Comparison of ENCODE assay signal across 23 mouse cellular contexts in the genomic region with DNA sequence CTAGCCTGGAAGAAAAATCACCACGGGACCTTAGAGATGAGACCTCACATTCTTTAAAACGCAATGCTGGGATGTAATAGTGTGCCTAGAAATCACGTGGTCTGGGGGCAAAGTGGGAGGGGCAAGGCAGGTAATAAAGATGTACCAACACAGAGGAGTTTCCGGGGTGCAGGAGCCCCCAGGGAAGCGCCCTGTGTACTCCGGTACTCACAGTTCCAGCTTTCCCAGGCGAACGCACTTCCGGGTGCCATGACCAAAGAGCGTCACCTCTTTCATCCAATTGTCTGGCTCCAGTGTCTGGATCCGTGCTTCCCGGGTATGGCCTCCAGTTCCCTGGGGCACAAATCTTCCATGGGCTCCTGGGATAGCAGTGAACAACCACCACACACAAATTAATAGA. TPM values are rescaled to one million over a fixed set of nuclear protein-coding genes. Genes with fewer than 3 reads are reported as not detected.
DNase-seq lines count a peak whose midpoint lies in the region; ATAC-seq and TF ChIP-seq lines count a peak whose summit lies in the region.
"Had no signal": no experiment of that assay in that cellular context is flagged by ENCODE, and none has a peak within 500 bp of the region (broad histone marks: within the 10 kb centered on the region; RNA-seq: fewer than 3 reads in every experiment).

No protein-coding gene starts in this region.

- no peaks in the 10 kb centered on the region for H3K79me2 ChIP-seq in myocyte (ENCODE audit: control insufficient read depth, insufficient read depth)

- H3K27me3 ChIP-seq in lung, postnatal 0 days (replicated peaks; ENCODE audit: insufficient read depth, low read length), result no peaks in the 10 kb centered on the region
- H3K27me3 ChIP-seq in myocyte (ENCODE audit: control insufficient read depth, insufficient read depth, insufficient read length), result no peaks in the 10 kb centered on the region
- H3K27me3 ChIP-seq: heart, embryonic 12.5 days; liver, embryonic 13.5 days; neural tube, embryonic 12.5 days; stomach, embryonic 15.5 days had no signal

- H3ac ChIP-seq in myocyte (ENCODE audit: control insufficient read depth, insufficient read length), result no peak overlapping the region

- H3K4me1 ChIP-seq in lung, postnatal 0 days (ENCODE audit: insufficient read depth, low read depth, low read length), result peaks cover 3% of the 10 kb centered on the region

- peak overlapping the region; percentile 66 for H3K4me3 ChIP-seq in gastrocnemius, adult 2 months
- no peak overlapping the region for H3K4me3 ChIP-seq in lung, postnatal 0 days (ENCODE audit: low read depth, low read length)
- no peak overlapping the region for H3K4me3 ChIP-seq in myocyte
- H3K4me3 ChIP-seq: forebrain, embryonic 12.5 days; heart, embryonic 12.5 days; liver, embryonic 13.5 days; neural tube, embryonic 12.5 days; stomach, embryonic 15.5 days had no signal

- TF ChIP-seq EP300 in lung, postnatal 0 days (IDR thresholded peaks at IDR 0.05), result no peak

- WGBS in lung, postnatal 0 days, result 86% methylated on average over 12 of the region's 12 CpGs

- 0 out of 2 replicates have a peak overlapping the region, but pooled peaks have one; percentile 32 for H3K4me2 ChIP-seq in lung, postnatal 0 days (replicated peaks; ENCODE audit: low read depth, low read length)
- peak overlapping the region; percentile 93 for H3K4me2 ChIP-seq in myocyte (ENCODE audit: low read depth)
- H3K4me2 ChIP-seq: hindbrain, embryonic 14.5 days; liver, embryonic 13.5 days; neural tube, embryonic 12.5 days had no signal

- no peak for TF ChIP-seq CTCF in gastrocnemius, adult 2 months (IDR thresholded peaks at IDR 0.05)
- TF ChIP-seq CTCF in lung, postnatal 0 days (IDR thresholded peaks at IDR 0.05), result no peak

- no peaks in the 10 kb centered on the region for H3K9me3 ChIP-seq in lung, postnatal 0 days (ENCODE audit: low read length)
- H3K9me3 ChIP-seq: forebrain, embryonic 12.5 days; heart, embryonic 12.5 days; liver, embryonic 13.5 days; neural tube, embryonic 12.5 days; stomach, embryonic 15.5 days had no signal

- H3K27ac ChIP-seq in gastrocnemius, adult 2 months, result peak overlapping the region; percentile 48
- H3K27ac ChIP-seq in lung, postnatal 0 days (ENCODE audit: low read length), result no peak overlapping the region
- H3K27ac ChIP-seq: forebrain, embryonic 12.5 days; hindbrain, embryonic 14.5 days; liver, embryonic 13.5 days; neural tube, embryonic 12.5 days; stomach, embryonic 15.5 days had no signal

- TF ChIP-seq POLR2A in myocyte (IDR thresholded peaks at IDR 0.05; ENCODE audit: insufficient read length, low read depth), result no peak

- H3K36me3 ChIP-seq in lung, postnatal 0 days (ENCODE audit: insufficient read depth, low read length), result no peaks in the 10 kb centered on the region
- no peaks in the 10 kb centered on the region for H3K36me3 ChIP-seq in myocyte (ENCODE audit: control insufficient read depth, insufficient read depth)
- H3K36me3 ChIP-seq: liver, embryonic 13.5 days; neural tube, embryonic 12.5 days; stomach, embryonic 15.5 days had no signal

- DNase-seq in gastrocnemius, adult 2 months, result no peak
- DNase-seq in gastrocnemius, postnatal 10 days, result no peak
- no peak for DNase-seq in lung, postnatal 0 days (ENCODE audit: low spot score)
- DNase-seq in lung, postnatal 36 days, result no peak
- no peak for DNase-seq in spleen, postnatal 4 days (ENCODE audit: low spot score in 2 of 2)
- DNase-seq in adrenal gland, postnatal 10 days, result no peak

- ATAC-seq in lung, postnatal 0 days, result no peak
- ATAC-seq: activated CD4-positive, CD25-positive, alpha-beta regulatory T cell, adult 4 months; forebrain, postnatal 0 days; midbrain, embryonic 16.5 days had no signal

- no peak overlapping the region for H3K9ac ChIP-seq in lung, postnatal 0 days (replicated peaks; ENCODE audit: low read depth)
- H3K9ac ChIP-seq: forebrain, embryonic 12.5 days; forebrain, postnatal 0 days; heart, embryonic 12.5 days; hindbrain, embryonic 14.5 days; liver, embryonic 13.5 days; neural tube, embryonic 12.5 days; stomach, embryonic 15.5 days had no signal

- intact Hi-C loops in gastrocnemius, adult 2 months (cut with DNase I), result no loop called here

TF ChIP-seq in myocyte, 11 proteins besides CTCF, POLR2A, EP300 and RAD21:
- TF ChIP-seq REST (IDR thresholded peaks at IDR 0.05; ENCODE audit: insufficient read depth, insufficient read length) (no peak), TCF12 (IDR thresholded peaks at IDR 0.05; ENCODE audit: insufficient read depth, poor library complexity, severe bottlenecking) (no peak), E2F4 (IDR thresholded peaks at IDR 0.05; ENCODE audit: insufficient read depth) (no peak), SRF (IDR thresholded peaks at IDR 0.05; ENCODE audit: control insufficient read depth, insufficient read length, low read depth) (no peak), MAX (IDR thresholded peaks at IDR 0.05; ENCODE audit: low read depth) (no peak), MYOD1 (IDR thresholded peaks at IDR 0.05; ENCODE audit: control insufficient read depth in 1 of 3, insufficient read length in 2 of 3, low read depth in 2 of 3) (no peak), POLR2AphosphoS2 (IDR thresholded peaks at IDR 0.05; ENCODE audit: insufficient read length, low read depth) (no peak), USF1 (IDR thresholded peaks at IDR 0.05; ENCODE audit: low read depth) (no peak), TCF3 (IDR thresholded peaks at IDR 0.05; ENCODE audit: insufficient read length, low read depth) (no peak), MYOG (IDR thresholded peaks at IDR 0.05; ENCODE audit: control insufficient read depth in 1 of 3, insufficient read depth in 1 of 3, insufficient read length in 2 of 3, low read depth in 2 of 3) (no peak), CEBPB (IDR thresholded peaks at IDR 0.05; ENCODE audit: insufficient read depth, poor library complexity, severe bottlenecking) (no peak)

RNA-seq across cellular contexts. Expression of gene Rsad1, which starts 5.7 kb away (rescaled TPM):
- 1 to 10 TPM; 2.9 to 4.1 TPM for total RNA-seq in gastrocnemius, adult 2 months (2021)
- 1 to 10 TPM; 4.3 to 6.0 TPM for total RNA-seq in gastrocnemius, postnatal 10 days (2021)
- 1.6 and 2.3 TPM in 2 replicates for polyA plus RNA-seq in lung, postnatal 0 days (2015; fragmentation: Nextera tagmentation; extraction: Ambion mirVana)
- polyA plus RNA-seq in myocyte (2012; fragmentation: generic; extraction: Trizol), result 3.7 TPM
- 10 to 100 TPM in 1 of 2 experiments, 1 to 10 TPM in 1; 8.3 to 10.1 TPM for total RNA-seq in adrenal gland, postnatal 10 days (2021)

RNA-seq across cellular contexts. Expression of gene Chad, which starts 21.5 kb away (rescaled TPM):
- total RNA-seq in gastrocnemius, adult 2 months (2021), result 10 to 100 TPM in 1 of 2 experiments, 1 to 10 TPM in 1; 9.5 to 69.2 TPM
- total RNA-seq in gastrocnemius, postnatal 10 days (2021), result 10 to 100 TPM; 10.3 to 14.3 TPM
- polyA plus RNA-seq in lung, postnatal 0 days (2015; fragmentation: Nextera tagmentation; extraction: Ambion mirVana), result 23.9 and 29.0 TPM in 2 replicates
- 0.10 TPM for polyA plus RNA-seq in myocyte (2012; fragmentation: generic; extraction: Trizol)
- total RNA-seq in adrenal gland, postnatal 10 days (2021), result 1 to 10 TPM in 1 of 2 experiments, under 1 TPM in 1; 0.39 to 2.9 TPM
- total RNA-seq: adrenal gland, adult 2 months; common myeloid progenitor, adult 5-6 weeks; forebrain, postnatal 0 days; granulocyte monocyte progenitor cell, adult 5-6 weeks; left cerebral cortex, adult 18-20 months had no signal
- polyA plus RNA-seq: liver, embryonic 13.5 days had no signal

RNA-seq across cellular contexts. Expression of gene Mycbpap, which starts 21.8 kb away (rescaled TPM):
- not detected for total RNA-seq in gastrocnemius, adult 2 months (2021)
- total RNA-seq in gastrocnemius, postnatal 10 days (2021), result not detected
- 3.1 and 4.7 TPM in 2 replicates for polyA plus RNA-seq in lung, postnatal 0 days (2015; fragmentation: Nextera tagmentation; extraction: Ambion mirVana)
- 0.02 TPM for polyA plus RNA-seq in myocyte (2012; fragmentation: generic; extraction: Trizol)
- total RNA-seq in adrenal gland, postnatal 10 days (2021), result 1 to 10 TPM; 3.3 to 4.8 TPM
- polyA plus RNA-seq: activated CD4-positive, CD25-positive, alpha-beta regulatory T cell, adult 4 months had no signal

RNA-seq across cellular contexts. Expression of gene Epn3, which starts 43.6 kb away (rescaled TPM):
- under 1 TPM in 1 of 2 experiments, not detected in 1; 0.05 TPM for total RNA-seq in gastrocnemius, adult 2 months (2021)
- under 1 TPM; 0.21 to 0.59 TPM for total RNA-seq in gastrocnemius, postnatal 10 days (2021)
- polyA plus RNA-seq in lung, postnatal 0 days (2015; fragmentation: Nextera tagmentation; extraction: Ambion mirVana), result 33.2 and 34.5 TPM in 2 replicates
- polyA plus RNA-seq in myocyte (2012; fragmentation: generic; extraction: Trizol), result 0.05 TPM
- 10 to 100 TPM in 1 of 2 experiments, 1 to 10 TPM in 1; 7.0 to 10.2 TPM for total RNA-seq in adrenal gland, postnatal 10 days (2021)
- total RNA-seq: common myeloid progenitor, adult 5-6 weeks; granulocyte monocyte progenitor cell, adult 5-6 weeks had no signal
- polyA plus RNA-seq: activated CD4-positive, CD25-positive, alpha-beta regulatory T cell, adult 4 months had no signal

RNA-seq across cellular contexts. Expression of gene Spata20, which starts 57.4 kb away (rescaled TPM):
- total RNA-seq in gastrocnemius, adult 2 months (2021), result not detected
- total RNA-seq in gastrocnemius, postnatal 10 days (2021), result not detected
- polyA plus RNA-seq in lung, postnatal 0 days (2015; fragmentation: Nextera tagmentation; extraction: Ambion mirVana), result 0.14 TPM in 1 of 2 replicates, not detected in the other
- polyA plus RNA-seq in myocyte (2012; fragmentation: generic; extraction: Trizol), result not detected
- not detected for total RNA-seq in adrenal gland, postnatal 10 days (2021)
- total RNA-seq: adrenal gland, adult 2 months; common myeloid progenitor, adult 5-6 weeks; gastrocnemius, postnatal 14 days; granulocyte monocyte progenitor cell, adult 5-6 weeks; hematopoietic stem cell, adult 5-6 weeks; left cerebral cortex, adult 18-20 months had no signal
- polyA plus RNA-seq: activated CD4-positive, CD25-positive, alpha-beta regulatory T cell, adult 4 months; adrenal gland, adult 2 months; heart, embryonic 12.5 days; intestine, postnatal 0 days; liver, embryonic 13.5 days; neural tube, embryonic 12.5 days had no signal
